Mouse (Mus musculus) telencephalon, adult 2 months (tissue): ENCODE data around the gene Aldh18a1.
"Not testable (repeated sequence)": the region's sequence is repeated elsewhere in the genome, so short reads cannot be mapped to it uniquely, and the experiment has no call there.

Experiments
- DNase-seq: peaks from one replicate; pipeline ENCODE4 v3.0.0-alpha.2; 2011; ENCODE audit warnings: low read depth, low spot score

Gene Aldh18a1

GRCm38 (mm10) chr19:40588293-40588654 lies at the start of gene Aldh18a1:
TSS of gene Aldh18a1 (minus strand) at chr19:40588463.
- DNase-seq = peak; percentile 80

GRCm38 (mm10) chr19:40637601-40638000 lies 49.3 kb upstream of the Aldh18a1 start:
- DNase-seq = no peak

- DNase-seq = no peak
Measured at GRCm38 (mm10) chr19:40637091-40637490, 48.8 kb upstream of the Aldh18a1 start.

- DNase-seq = no peak
Measured at GRCm38 (mm10) chr19:40633144-40633543, 44.9 kb upstream of the Aldh18a1 start.

- DNase-seq = no peak
Measured at GRCm38 (mm10) chr19:40632668-40633067, 44.4 kb upstream of the Aldh18a1 start.

- DNase-seq = no peak
Measured at GRCm38 (mm10) chr19:40632193-40632592, 43.9 kb upstream of the Aldh18a1 start.

- peak; percentile 44 for DNase-seq
Measured at GRCm38 (mm10) chr19:40630606-40631005, 42.3 kb upstream of the Aldh18a1 start.

GRCm38 (mm10) chr19:40630096-40630495 lies 41.8 kb upstream of the Aldh18a1 start:
- DNase-seq = peak; percentile 76

- no peak for DNase-seq
Measured at GRCm38 (mm10) chr19:40628950-40629349, 40.7 kb upstream of the Aldh18a1 start.

- DNase-seq = no peak
Measured at GRCm38 (mm10) chr19:40625935-40626334, 37.7 kb upstream of the Aldh18a1 start.

GRCm38 (mm10) chr19:40621616-40622015 lies 33.4 kb upstream of the Aldh18a1 start:
- not testable (repeated sequence) for DNase-seq

GRCm38 (mm10) chr19:40616021-40616420 lies 27.8 kb upstream of the Aldh18a1 start:
- no peak for DNase-seq

GRCm38 (mm10) chr19:40614811-40615210 lies 26.5 kb upstream of the Aldh18a1 start:
- DNase-seq = no peak

GRCm38 (mm10) chr19:40611830-40612506 lies 23.7 kb upstream of the Aldh18a1 start, which contains the start of the genes Tctn3 and Entpd1:
TSS of gene Tctn3 (minus strand) at chr19:40612233.
TSS of gene Entpd1 (plus strand) at chr19:40612366.
- peak; percentile 97 for DNase-seq

GRCm38 (mm10) chr19:40607676-40608075 lies 19.4 kb upstream of the Aldh18a1 start:
- no peak for DNase-seq

- DNase-seq = no peak
Measured at GRCm38 (mm10) chr19:40605189-40605588, 16.9 kb upstream of the Aldh18a1 start.

GRCm38 (mm10) chr19:40601870-40602269 lies 13.6 kb upstream of the Aldh18a1 start:
- no peak for DNase-seq

- DNase-seq = not testable (repeated sequence)
Measured at GRCm38 (mm10) chr19:40600846-40601245, 12.6 kb upstream of the Aldh18a1 start.

GRCm38 (mm10) chr19:40595831-40596230 lies 7.6 kb upstream of the Aldh18a1 start:
- DNase-seq = no peak

- DNase-seq = no peak
Measured at GRCm38 (mm10) chr19:40595231-40595630, 7.0 kb upstream of the Aldh18a1 start.

GRCm38 (mm10) chr19:40589530-40589880 lies 1.2 kb upstream of the Aldh18a1 start:
- DNase-seq = no peak

- peak; percentile 81 for DNase-seq
Measured at GRCm38 (mm10) chr19:40588847-40589529, 725 bp upstream of the Aldh18a1 start.
